Mouse (Mus musculus): Measurements from ENCODE around the gene Unc93b1.
A peak's percentile ranks its signal among the peaks of the same experiment; 100 is the strongest.

Unc93b1 gene

DNA sequence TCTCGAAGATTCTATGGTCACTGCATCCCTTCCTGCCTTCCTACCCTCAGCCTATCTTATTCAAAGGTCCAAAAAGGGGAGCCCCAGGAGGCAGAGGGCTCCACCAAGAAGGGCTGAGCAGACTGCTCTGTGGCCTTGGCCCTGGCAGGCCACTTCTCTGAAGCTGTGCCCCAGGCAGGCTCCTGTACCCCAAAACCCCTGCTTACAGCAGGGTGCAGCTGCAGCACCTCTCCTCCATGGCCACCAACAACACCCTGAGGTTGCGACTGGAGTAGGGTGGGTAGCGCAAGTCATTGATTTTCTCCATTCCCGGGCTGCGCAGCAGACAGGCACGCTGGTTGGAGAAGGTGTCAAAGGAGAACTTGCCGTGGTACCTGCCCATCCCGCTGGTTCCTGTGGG lies 21.3 kb upstream of the Unc93b1 start:
- no peak for DNase-seq (ENCODE audit: low spot score)

DNA sequence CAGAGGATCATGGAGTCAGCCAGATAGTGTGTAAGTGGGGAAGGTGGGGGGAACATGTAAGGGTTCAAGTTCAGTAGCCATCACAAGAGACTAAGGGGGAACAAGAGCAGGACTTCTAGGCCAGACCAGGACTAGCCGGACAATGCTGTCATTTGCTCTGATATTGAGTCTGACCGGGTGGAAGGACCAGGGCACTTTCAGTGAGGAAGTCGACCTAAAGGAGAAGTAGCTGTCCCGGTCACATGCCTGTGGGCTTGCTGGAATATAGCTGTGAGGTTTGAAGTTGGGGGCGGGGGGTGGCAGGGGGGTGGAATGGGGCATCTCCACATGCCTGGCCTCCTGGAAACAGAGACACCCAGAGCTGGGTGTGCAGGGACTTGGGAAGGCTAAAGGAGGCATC lies 20.5 kb upstream of the Unc93b1 start:
- no peak for DNase-seq (ENCODE audit: low spot score)

DNA sequence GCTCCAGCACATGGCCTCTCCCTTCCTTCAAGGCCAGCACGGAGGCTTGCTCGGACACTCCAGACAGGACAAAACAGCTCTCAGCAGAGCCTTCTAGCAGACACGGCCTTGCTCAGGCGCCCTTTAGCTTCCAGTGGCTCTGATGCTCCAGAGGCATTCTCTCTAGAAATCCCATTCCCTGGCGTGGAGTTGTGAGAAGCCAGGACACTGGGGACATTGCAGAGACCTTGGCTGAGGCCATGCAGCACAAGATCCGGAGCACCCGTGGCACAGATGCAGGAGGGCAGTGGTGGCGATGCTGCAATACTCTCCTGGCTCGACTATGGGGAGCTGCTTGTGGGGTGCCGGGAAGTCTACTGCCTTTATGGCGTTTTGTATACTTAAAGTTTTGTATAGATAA lies 18.3 kb upstream of the Unc93b1 start:
- DNase-seq (ENCODE audit: low spot score) = no peak

DNA sequence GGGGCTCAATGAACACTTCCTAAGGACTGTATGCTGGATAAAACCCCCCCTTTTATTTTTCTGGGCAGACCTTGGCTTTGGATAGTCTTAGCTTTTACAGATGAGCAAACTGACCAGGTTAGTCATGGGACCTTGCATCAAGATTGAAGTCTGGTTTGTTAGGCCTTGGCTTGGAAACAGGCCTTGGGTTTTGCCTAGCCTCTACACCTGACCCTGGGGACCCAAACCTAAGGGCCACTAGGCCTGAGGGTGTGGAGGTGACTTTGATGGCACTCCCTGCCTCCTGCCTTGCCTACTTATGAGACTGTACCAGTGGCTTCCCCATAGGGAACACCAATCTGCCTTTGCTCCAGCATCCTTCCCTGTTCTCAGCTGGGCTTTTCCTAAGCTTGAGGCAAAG lies 15.1 kb upstream of the Unc93b1 start:
- no peak for DNase-seq (ENCODE audit: low spot score)

DNA sequence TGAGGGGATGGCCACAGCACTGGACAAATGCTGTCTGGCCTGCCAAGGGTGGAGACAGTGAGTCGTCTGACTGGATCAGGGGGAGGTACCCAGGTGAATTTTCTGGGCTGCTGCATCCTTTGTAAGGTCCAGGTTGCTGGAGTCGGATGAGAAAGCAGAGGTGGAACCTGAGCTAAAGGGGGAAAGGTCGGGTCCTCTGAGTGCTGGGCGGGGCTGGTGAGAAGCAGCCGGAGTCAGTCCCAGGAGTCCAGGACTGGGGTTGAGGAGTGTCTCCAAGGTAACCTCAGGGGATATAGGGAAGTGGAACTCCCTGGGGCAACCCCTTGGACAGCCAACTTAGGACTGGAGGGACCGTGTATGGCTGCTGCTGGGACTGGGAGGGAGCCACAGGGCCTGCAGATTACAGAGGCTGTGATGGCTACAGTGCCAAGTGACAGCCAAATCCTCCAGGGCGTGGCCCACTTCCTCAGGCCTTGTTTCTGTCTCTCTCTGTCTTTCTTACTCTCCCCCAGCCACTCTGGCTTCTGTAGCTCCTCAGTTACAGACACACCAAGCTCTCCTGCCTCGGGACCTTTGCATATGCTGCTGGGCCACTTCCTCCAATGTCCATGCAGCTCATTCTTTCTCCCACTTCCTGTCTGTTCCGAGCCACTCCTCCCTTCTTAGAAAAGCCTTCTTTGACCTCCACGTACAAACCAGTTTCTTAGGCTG lies 12.2 kb upstream of the Unc93b1 start:
- no peak for DNase-seq (ENCODE audit: low spot score)

DNA sequence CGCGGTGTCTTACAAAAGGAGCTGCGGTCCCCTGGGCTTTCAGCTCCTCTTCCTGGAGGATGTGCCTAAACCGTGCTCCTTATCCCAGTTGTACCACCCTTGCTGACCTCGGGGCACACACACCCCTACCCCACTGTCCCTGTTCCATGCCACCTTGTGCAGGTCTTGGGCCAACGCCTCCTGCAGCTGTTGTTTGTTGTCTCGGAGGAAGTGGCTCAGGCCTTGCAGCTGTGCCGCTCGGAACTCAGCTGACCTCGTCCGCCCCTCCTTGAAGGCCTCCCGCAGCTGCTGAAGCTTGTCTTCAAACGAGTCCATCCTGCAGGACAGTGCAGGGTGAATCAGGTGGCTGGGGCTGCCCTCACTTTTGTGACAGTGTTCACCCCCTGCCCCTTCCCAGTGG lies 11.4 kb upstream of the Unc93b1 start:
- DNase-seq (ENCODE audit: low spot score) = no peak

DNA sequence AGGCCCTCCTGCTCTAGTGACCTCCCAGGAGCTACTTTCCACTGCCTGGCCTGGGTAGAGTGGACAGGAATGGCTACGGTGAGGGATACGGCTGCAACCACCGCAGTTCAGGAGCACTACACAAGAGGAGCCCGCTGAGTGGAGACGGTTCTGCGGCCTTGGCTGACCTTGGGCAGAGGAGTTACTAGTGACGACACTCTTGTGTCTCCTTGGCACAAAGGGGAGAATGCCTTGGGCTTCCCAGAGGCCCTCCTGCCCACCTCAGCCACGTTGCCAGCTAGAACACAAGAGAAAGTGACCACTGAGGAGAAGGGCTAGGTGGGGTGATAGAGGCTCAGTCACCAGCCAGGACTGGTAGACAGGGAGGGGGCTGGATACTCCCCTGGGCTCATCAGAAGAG lies 10.8 kb upstream of the Unc93b1 start:
- DNase-seq (ENCODE audit: low spot score) = no peak

DNA sequence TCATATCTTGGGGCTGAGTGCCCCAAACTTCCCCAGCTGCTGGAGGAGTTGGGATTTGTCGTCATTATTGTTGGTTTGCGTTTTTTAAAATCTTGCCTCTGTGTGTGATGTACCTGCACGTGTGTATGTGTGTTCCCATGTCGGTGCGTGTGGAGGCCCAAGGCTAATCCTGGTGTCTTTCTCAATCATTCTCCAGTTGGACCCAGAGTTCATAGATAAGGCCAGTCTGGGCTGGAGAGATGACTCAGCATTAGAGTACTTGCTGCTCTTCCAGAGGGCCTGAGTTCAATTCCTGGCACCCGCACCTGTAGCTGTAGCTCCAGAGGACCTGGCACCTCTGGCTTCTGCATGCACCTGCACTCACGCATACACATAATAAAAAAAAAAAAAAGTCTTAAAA lies 10.1 kb upstream of the Unc93b1 start:
- DNase-seq (ENCODE audit: low spot score) = no peak

DNA sequence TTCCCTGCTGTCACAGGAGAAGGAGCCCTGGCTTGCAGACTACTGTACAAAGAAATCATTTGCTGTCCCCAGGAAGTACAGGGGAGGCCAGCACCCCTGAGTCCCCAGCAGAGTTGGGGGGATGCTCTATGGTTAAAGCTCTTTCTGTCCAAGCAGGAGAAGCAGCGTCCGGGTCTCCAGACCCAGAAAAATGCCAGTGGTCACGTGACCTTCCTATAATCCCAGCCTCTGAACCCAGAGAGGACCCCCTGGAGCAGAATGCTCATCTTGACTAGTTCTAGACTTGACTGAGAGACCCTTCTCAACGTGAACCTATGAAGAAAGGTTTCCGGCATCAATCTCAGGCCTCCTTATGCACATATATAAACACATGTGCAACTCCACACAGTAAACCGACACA lies 9.1 kb upstream of the Unc93b1 start:
- no peak for DNase-seq (ENCODE audit: low spot score)

DNA sequence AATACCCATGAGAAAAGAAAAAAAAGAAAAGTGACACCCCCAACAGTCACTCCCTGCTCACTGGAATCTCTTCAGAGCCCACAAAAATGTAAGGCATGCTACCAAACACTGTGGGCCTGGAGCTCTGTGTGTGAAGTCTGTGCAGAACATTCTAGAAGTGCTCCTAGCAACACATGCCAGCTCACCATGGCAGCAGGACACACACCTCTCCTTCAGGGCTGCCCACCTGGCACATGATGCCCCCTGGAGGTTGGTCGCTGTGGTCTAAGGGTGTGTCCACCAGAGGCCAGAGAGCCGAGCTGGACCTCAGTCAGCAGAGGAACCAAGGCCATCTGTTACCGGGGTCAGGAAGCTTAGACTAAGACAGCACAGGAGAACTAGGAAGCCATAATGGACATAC lies 8.7 kb upstream of the Unc93b1 start:
- no peak for DNase-seq (ENCODE audit: low spot score)

DNA sequence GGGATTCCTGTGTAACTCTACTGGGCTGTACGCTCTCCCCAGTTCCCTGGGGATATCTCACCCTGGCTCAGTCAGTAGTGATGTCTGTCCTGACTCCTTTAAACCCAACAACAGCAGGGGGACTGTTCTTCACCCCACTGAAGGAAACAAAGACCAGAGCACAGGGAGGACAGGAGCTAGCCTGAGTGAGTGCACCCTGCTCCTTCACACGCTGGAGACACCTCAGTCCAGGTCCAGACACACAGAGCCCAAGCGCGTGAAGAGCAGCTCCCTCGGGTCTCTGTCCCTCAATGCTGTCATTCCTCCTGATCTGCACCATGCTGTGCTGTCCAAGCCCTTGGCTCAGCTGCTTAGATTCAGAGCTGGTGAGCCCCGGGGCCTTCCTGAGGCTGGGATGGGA lies 8.3 kb upstream of the Unc93b1 start:
- DNase-seq (ENCODE audit: low spot score) = no peak

DNA sequence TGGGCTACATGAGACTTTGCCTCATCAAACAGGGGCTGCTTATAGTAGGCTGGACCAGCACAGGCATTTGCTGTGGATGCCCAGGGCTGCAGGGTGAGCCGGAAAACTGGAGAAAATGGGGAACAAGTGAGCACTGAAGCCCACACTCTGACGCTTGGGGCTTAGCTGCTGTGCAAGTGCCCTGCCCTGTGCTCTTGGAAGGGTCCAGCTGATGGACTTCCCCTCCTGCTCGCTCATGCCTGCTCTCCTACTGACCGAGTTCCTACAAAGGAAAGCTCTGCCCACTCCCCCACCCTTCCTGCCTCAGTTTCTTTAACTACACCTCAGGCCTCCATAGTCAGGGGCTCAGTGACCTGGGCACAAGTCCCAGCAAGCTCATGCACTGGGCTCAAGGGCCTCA lies 7.0 kb upstream of the Unc93b1 start:
- no peak for DNase-seq (ENCODE audit: low spot score)

DNA sequence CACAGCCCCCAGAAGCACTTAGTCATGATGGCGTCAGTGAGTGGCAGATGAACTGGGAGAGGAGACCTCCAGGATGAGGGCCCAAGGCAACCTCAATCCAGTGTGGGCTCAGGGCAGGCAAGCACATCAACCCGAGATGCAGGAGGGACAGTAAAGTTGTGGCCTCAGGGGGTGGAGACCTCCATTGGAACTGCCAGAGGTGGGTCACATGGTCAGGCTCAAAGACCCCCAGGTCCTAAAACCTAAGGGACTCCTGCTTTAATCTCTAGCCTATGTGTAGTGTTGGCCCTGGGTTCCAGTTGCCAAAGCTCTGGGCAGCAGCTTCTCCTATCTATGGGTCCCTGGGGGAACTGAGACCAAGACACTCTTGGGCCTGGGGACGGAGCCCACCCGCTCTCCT lies 6.2 kb upstream of the Unc93b1 start:
- DNase-seq (ENCODE audit: low spot score) = no peak

DNA sequence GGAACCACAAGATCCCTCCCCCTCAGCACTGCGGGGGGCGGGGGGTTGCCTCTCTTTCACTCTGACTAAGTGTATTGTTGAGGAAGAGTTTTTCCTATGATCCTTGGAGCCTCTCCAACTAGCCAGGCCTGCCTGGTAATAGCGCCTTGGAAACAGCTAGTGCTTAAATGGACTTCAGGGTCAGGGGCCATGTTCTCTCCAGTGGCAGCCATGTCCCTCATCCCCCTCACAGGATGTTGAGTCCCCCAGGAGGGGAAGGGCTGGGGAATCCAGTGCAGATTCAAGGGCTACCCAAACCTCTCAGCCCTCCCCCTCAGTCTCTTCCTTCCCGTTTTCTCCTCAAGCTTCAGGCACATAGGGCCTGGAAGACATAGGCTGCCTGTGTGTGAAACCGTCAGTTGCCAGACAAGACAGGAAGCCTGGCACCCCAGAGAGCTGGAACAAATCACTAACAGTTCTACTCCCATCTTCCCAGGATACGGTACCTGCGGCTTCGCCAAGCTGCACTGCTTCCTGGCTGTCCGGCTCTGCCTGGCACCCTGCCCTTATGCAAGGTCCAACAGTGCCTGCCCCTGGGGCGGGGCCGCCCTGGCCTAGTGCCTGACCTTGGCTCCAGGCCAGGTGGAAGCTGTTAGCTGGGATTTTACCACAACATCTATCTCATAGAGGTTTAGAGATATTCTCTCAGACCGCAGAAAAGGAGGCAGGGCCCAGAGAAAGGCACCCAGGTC lies 5.6 kb upstream of the Unc93b1 start, which contains the start of gene Aldh3b1:
Aldh3b1 (minus strand) TSS at position 598 of the 731 bp plus-strand sequence.
- DNase-seq (ENCODE audit: low spot score) = no peak

DNA sequence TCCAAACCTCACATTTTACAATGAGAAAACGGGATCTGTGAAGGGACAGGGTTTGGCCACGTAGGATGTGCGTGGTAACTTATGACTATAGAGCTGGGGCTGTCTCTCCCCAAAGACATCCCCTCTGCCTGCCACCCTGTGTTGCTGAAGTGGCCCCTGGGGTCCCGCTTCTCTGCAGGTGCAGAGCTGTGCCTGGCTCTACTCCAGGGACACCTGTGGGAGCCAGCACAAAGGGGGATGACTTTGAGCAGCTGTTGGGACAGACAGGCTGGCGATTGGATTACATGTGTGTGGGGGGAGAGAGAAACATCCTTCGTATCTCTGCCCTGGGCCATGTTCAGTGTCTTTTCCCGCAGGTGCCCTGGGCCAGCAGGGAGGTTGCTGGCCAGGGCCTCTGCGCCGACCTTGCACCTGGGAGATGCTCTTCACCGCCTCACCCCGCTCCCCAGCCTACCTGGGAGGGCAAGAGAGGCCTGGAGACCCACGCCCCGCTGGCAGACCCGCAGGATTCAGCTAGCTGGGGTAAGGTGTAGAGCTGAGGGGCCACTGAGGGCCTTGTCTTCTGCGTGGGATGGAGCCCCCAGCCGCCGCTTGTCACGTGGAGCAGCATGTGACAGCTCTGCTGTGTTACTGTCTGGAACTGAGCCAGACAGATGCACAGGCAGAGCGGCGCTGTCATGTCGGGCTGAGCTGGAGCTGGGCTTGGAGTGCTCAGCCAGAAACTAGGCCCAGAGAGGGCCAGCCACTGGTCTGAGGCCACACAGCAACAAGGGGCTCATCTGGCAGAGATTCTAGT lies 4.5 kb upstream of the Unc93b1 start:
- DNase-seq (ENCODE audit: low spot score) = no peak

DNA sequence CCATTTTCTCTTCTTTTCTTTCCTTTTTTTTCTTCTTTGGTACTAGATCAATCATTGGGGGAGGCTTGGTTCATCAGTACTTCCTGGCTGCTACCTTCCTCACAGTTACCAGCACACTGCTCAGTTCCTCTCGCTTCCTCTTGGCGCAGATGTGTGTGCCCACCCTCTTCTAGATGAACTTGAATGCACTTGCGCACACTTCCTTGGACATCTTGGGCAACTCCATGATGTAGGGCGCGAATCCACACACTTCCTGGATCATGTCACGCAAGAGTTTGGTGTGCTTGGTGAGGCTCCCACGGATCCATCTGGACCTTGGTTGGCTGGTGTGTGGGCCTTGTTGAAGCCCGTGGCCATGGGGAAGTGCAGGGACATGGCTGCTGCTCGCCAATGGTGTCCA lies 3.3 kb upstream of the Unc93b1 start:
- no peak for DNase-seq (ENCODE audit: low spot score)

DNA sequence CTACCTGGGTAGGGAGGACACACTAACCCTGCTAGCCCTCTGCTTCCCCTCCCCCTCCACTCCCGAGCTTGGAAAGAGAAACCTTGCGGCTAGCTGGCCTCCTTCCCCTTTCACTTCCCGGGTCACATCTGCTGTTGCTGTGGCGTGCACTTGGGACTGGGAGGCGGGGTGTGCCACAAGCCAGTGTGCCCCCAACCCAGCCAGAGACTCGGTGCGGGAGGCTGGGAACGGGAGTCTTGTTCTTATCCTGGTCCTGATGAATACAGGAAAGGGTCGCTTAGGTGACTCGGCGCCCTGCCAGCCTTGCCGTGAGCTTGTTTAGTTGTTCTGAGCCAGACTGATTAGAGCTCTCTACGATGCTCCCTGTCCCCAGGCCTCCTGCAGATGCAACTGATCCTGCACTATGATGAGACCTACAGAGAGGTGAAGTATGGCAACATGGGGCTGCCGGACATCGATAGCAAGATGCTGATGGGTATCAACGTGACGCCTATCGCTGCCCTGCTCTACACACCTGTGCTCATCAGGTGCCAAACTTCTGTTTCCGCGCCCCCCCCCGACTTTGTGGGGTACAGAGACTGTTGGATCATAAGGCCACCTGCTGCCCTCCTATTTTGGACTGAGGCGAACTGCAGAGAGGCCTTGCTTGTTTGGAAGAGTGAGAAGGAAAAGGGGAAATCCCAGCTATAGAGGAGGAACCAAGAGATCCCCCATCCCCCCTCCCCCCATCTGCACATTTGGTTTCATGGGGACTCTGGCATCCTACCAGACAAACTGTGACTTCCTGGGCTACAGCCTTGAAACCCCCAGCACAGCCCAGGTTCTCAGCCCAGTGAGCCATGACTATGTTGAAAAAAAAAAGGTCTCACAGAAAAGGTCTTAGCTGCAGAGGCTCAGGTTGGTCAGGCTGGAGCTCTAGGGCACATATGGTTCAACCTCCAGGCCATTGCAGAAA lies 1.2 kb downstream of the Unc93b1 start:
- peak; percentile 45 for DNase-seq (ENCODE audit: low spot score)

DNA sequence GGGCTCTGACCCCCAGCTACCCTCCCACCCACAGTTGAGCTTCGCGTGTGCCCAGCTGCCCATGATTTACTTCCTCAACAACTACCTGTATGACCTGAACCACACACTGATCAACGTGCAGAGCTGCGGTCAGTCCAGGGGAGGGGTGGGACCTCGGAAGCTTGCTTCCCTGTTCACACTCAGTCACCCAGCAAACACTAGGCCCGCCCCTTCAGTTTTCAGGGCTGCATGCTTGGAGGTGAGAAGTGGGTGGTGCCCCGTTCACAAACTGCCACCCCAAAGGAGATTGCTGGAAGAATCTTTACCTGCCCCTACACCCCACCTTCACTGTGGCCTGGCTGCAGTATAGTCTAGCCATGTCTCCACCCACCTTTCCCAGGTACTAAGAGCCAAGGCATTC lies 7.3 kb downstream of the Unc93b1 start:
- no peak for DNase-seq (ENCODE audit: low spot score)

DNA sequence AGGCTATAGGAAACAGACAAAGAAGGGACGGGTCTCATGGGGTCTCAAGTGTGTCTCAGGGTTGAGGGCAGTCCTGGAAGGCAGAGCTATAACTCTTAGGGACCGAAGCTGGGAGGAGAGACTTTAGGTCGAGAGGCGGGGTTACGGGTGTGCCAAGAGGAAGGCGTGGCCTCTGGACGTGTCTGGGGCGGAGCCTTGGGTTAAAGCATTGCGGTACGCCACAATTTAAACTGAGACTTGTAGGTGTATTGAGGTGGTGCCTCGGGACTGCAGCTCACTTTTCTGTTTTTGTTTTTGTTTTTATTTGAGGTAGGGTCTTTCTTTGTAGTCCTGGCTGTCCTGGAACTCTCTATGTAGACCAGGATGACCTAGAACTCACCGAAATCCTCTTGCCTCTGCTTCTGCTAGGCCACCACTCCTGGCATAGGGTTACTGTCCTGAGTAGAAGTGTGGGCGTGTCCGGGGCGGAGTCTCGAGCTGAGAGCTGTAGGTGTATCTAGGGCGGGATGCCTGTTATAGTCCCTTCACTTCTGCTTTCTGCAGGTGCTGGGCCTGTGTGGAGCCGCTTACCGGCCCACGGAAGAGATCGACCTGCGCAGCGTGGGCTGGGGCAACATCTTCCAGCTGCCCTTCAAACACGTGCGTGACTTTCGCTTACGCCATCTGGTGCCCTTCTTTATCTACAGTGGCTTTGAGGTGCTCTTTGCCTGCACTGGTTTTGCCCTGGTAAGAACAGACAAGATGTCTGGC lies 8.2 kb downstream of the Unc93b1 start:
- DNase-seq (ENCODE audit: low spot score) = peak; percentile 45

DNA sequence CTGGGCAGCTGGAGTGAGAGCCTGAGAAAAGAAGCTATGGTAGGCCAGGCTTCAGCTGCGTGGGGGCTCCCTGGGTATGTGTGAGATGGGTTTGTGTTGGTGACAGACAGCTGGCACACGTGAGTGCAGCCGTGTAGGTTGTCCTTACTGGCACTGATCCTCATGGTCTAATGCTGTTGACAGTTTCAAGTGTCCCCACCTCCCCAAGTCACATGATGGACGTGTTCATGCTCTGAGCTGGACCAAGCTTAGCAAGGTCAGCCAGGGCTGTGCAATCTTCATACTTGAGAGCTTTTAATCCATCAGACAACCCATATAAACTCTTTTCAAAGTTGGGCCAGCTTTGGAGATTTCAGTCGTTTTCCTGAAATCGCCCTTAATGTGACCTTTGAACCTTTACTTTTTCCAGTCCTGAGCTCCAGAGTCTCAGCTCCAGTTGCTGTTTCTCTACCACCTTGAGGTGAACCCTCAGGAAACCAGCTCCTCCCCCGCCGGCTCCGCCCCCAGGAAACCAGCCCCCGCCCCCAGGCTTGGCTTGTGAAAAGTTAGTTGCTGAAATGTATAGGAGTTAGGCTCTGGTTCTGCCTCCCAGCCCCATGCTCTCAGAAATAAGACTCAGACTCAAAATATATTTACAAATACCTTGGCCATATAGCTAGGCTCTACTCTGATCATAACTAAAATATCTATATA lies 11.0 kb downstream of the Unc93b1 start:
- peak; percentile 50 for DNase-seq (ENCODE audit: low spot score)

DNA sequence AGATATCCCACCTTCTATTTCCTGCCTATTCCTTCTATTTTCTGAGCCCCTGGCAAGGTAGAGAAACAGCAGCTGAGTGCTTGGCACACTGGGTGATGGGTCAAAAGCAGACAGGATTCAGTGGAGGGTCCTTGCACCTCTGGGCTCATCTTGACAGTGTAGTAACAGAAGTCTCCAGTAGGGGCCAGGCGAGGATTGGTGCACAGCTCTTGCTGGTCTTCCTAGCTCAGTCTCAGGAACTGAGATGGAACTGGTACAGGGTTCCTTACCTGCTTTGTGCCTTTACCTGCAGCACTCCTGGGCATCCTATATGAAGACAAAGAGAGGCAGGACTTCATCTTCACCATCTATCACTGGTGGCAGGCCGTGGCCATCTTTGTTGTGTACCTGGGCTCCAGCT lies 11.7 kb downstream of the Unc93b1 start:
- DNase-seq (ENCODE audit: low spot score) = peak; percentile 59
